Mouse (Mus musculus) limb, embryonic 10.5 days (tissue): ENCODE measurements at regions not wholly inside any gene's neighbourhood (a gene's known extent, or its start where the extent isn't known, plus 50 kb on each side); places are given as distances from the start of the nearest gene placed in this dataset.

Source experiments
- DNase-seq: peaks from one replicate; pipeline ENCODE4 v3.0.0-alpha.2; 2017; ENCODE audit warnings: low spot score
- H3K27ac ChIP-seq: fragments of 300-500 bp; sonication (generic); 2 replicates; pipeline ENCODE4 v1.5.1; 2016; ENCODE audit warnings: mild to moderate bottlenecking
- H3K27me3 ChIP-seq: fragments of 300-500 bp; sonication (generic); 2 replicates; pipeline ENCODE4 v1.6.1; 2016; ENCODE audit warnings: low read depth, mild to moderate bottlenecking; ENCODE audit not compliant: poor library complexity, severe bottlenecking
- H3K36me3 ChIP-seq: fragments of 300-500 bp; sonication (generic); 2 replicates; pipeline ENCODE4 v1.6.1; 2016; ENCODE audit warnings: mild to moderate bottlenecking, moderate library complexity
- H3K4me1 ChIP-seq: fragments of 300-500 bp; sonication (generic); 2 replicates; pipeline ENCODE4 v1.6.1; 2016
- H3K4me3 ChIP-seq: fragments of 300-500 bp; sonication (generic); 2 replicates; pipeline ENCODE4 v1.5.1; 2016; ENCODE audit warnings: mild to moderate bottlenecking, moderate library complexity
- H3K9me3 ChIP-seq: fragments of 300-500 bp; sonication (generic); replicated peaks from 2 replicates; pipeline ENCODE4 v1.6.1; 2016; ENCODE audit warnings: mild to moderate bottlenecking
- WGBS: fragments of 180-500 bp; shearing (Covaris S2); methylation state at CpG from one replicate; pipeline ENCODE4 v1.1.7; 2016; 5-methylcytosine and 5-hydroxymethylcytosine counted together

DNA sequence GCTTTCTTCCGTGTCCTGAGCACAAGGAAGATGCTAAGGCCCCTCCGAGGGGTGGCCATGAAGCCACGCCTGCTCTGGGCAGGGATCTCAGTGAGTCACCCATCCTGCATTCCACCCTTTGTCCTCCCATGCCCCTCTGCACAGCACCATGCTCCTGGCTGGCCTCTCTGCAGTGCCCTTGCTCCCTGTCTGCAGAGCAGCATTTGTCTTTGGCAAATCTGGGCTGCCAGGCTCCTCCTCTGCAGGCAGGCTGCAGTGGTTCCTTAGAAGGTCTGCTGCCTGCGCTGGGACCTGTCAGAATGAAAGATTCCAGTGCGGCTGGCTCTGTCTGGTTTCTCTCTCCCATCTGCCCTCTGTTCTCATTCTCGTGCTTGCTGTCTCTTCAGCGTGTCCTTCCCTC is 111.3 kb upstream of the Xcl1 start:
- peak; percentile 35 for DNase-seq
- H3K9me3 ChIP-seq = no peaks in the 10 kb centered on the region
- 7% methylated on average over 7 of the region's 7 CpGs for WGBS
- H3K4me3 ChIP-seq = no peak overlapping the region
- no peaks in the 10 kb centered on the region for H3K27me3 ChIP-seq
- peak overlapping the region; percentile 50; the same call in 1 of the 2 replicates for H3K27ac ChIP-seq
- H3K36me3 ChIP-seq = no peaks in the 10 kb centered on the region
- peaks cover 6% of the 10 kb centered on the region for H3K4me1 ChIP-seq

GRCm38 (mm10) chr1:165046056-165046455 is 110.7 kb upstream of the Xcl1 start:
- no peaks in the 10 kb centered on the region for H3K27me3 ChIP-seq
- no peak for DNase-seq
- H3K4me1 ChIP-seq = peaks cover 6% of the 10 kb centered on the region
- H3K9me3 ChIP-seq = no peaks in the 10 kb centered on the region
- no peak overlapping the region for H3K27ac ChIP-seq
- WGBS = 60% methylated on average over 4 of the region's 4 CpGs
- H3K36me3 ChIP-seq = no peaks in the 10 kb centered on the region
- no peak overlapping the region for H3K4me3 ChIP-seq

DNA sequence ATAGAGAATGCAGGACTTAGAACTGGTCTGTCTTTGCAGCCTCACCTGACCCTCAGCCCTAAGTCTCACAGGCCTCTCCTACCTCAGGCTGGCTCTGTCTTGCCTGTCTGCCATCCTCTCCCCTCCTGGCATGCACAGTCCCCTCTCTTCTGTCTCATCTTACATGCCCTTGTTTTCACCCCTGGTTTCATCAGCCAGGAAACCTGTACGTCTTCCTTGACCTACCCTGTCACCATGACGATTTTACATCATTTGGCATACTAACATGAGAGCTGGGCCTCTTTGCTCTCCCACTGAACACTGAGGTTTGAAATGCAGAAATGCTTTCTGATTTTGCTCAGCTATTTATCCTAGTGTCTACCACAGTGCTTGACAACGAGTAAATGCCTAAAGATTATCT is 108.0 kb upstream of the Xcl1 start:
- H3K4me1 ChIP-seq = peaks cover 6% of the 10 kb centered on the region
- H3K27ac ChIP-seq = no peak overlapping the region
- H3K27me3 ChIP-seq = no peaks in the 10 kb centered on the region
- no peak overlapping the region for H3K4me3 ChIP-seq
- no peaks in the 10 kb centered on the region for H3K36me3 ChIP-seq
- WGBS = 53% methylated on average over 3 of the region's 3 CpGs
- DNase-seq = no peak
- H3K9me3 ChIP-seq = no peaks in the 10 kb centered on the region

- no peak overlapping the region for H3K27ac ChIP-seq
- H3K36me3 ChIP-seq = no peaks in the 10 kb centered on the region
- no peaks in the 10 kb centered on the region for H3K27me3 ChIP-seq
- DNase-seq = no peak
- no peak overlapping the region for H3K4me3 ChIP-seq
- H3K9me3 ChIP-seq = no peaks in the 10 kb centered on the region
- 86% methylated on average over 2 of the region's 2 CpGs for WGBS
- peaks cover 6% of the 10 kb centered on the region for H3K4me1 ChIP-seq
Measured at GRCm38 (mm10) chr1:165042105-165042504, 106.8 kb upstream of the Xcl1 start.

DNA sequence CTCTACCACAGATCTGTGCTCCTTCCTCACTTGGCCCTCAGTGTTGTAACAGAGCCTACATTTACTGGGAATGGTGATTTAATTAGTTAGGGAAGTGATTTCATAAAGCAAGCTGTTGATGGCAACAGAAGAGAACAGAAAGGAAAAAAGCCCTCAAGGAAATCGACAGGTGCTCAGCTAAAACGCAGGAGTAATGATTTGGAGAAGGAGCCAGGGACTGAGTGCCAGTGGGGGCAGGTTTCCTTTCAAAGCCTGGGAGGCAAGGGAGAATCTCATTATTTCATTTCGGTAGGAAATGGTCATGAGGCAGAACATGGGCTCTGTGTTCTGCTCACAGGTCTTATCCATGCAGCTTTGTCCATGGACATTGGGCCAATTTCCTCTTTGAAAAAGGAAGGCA is 101.3 kb upstream of the Xcl1 start:
- Histone ChIP-seq H3K4me3 (no peak overlapping the region), H3K36me3 (no peaks in the 10 kb centered on the region), H3K4me1 (no peaks in the 10 kb centered on the region), H3K9me3 (no peaks in the 10 kb centered on the region), H3K27me3 (no peaks in the 10 kb centered on the region), H3K27ac (no peak overlapping the region)
- no peak for DNase-seq
- WGBS = 83% methylated on average over 3 of the region's 3 CpGs

DNA sequence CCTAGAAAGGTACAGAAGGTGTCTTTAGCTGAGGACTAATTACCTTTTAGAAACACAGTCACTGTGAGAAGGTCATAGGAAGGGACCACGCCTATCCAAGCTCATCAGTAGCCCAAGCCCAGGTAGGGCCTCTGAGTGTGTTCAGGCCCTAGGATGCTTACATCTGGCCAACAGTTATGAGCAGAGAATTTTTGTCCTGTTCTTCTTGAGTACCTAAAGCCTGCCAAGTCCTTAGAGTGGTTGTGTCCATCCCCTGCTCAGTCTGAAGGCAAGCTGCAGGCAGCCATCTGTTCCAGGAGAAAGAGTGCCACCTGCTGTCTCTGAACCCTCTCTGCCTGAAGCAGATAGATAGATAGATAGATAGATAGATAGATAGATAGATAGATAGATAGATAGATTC is 100.3 kb upstream of the Xcl1 start:
- Histone ChIP-seq H3K4me1 (no peaks in the 10 kb centered on the region), H3K27me3 (no peaks in the 10 kb centered on the region), H3K27ac (no peak overlapping the region), H3K9me3 (no peaks in the 10 kb centered on the region), H3K4me3 (no peak overlapping the region), H3K36me3 (no peaks in the 10 kb centered on the region)
- no peak for DNase-seq
- 81% methylated on average over 1 of the region's 1 CpGs for WGBS

GRCm38 (mm10) chr1:165020960-165021563 is 85.7 kb upstream of the Xcl1 start:
- H3K36me3 ChIP-seq = no peaks in the 10 kb centered on the region
- no peak overlapping the region for H3K4me3 ChIP-seq
- H3K9me3 ChIP-seq = no peaks in the 10 kb centered on the region
- H3K4me1 ChIP-seq = peaks cover 6% of the 10 kb centered on the region; the same call in 1 of the 2 replicates
- H3K27me3 ChIP-seq = no peaks in the 10 kb centered on the region
- no peak for DNase-seq
- 75% methylated on average over 10 of the region's 10 CpGs for WGBS
- no peak overlapping the region for H3K27ac ChIP-seq

GRCm38 (mm10) chr1:165018692-165019309 is 83.5 kb upstream of the Xcl1 start:
- DNase-seq = peak; percentile 58
- H3K27ac ChIP-seq = peak overlapping the region; percentile 66; the same call in 1 of the 2 replicates
- WGBS = 16% methylated on average over 16 of the region's 16 CpGs
- no peaks in the 10 kb centered on the region for H3K27me3 ChIP-seq
- no peaks in the 10 kb centered on the region for H3K9me3 ChIP-seq
- peak overlapping the region; percentile 49 for H3K4me3 ChIP-seq
- H3K36me3 ChIP-seq = no peaks in the 10 kb centered on the region
- H3K4me1 ChIP-seq = peaks cover 6% of the 10 kb centered on the region; the same call in 1 of the 2 replicates

GRCm38 (mm10) chr1:165018236-165018635 is 82.9 kb upstream of the Xcl1 start:
- Histone ChIP-seq H3K27me3 (no peaks in the 10 kb centered on the region), H3K4me1 (peaks cover 6% of the 10 kb centered on the region; the same call in 1 of the 2 replicates), H3K36me3 (no peaks in the 10 kb centered on the region), H3K4me3 (no peak overlapping the region), H3K9me3 (no peaks in the 10 kb centered on the region), H3K27ac (no peak overlapping the region)
- WGBS = 95% methylated on average over 4 of the region's 4 CpGs
- DNase-seq = no peak

GRCm38 (mm10) chr1:165017793-165018192 is 82.5 kb upstream of the Xcl1 start:
- peaks cover 6% of the 10 kb centered on the region; the same call in 1 of the 2 replicates for H3K4me1 ChIP-seq
- H3K36me3 ChIP-seq = no peaks in the 10 kb centered on the region
- no peaks in the 10 kb centered on the region for H3K9me3 ChIP-seq
- 92% methylated on average over 6 of the region's 6 CpGs for WGBS
- no peak for DNase-seq
- no peak overlapping the region for H3K27ac ChIP-seq
- no peaks in the 10 kb centered on the region for H3K27me3 ChIP-seq
- no peak overlapping the region for H3K4me3 ChIP-seq

DNA sequence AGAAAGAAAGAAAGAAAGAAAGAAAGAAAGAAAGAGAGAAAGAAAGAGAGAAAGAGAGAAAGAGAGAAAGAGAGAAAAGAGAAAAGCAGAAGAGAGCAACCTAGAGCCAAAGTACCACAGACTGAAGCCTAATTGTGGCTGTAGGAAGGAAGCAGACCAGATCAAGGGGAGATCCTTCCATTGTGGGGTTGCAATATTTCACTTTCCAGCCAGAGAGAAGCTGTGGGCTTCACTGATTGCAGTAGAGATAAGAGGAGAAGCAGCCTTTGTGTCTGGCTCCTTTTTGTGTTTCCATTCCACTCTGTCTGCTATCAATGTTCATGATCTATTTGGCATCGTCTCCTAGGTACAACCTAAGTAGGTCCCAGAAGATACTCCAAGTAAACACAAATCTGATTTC is 79.0 kb upstream of the Xcl1 start:
- Histone ChIP-seq H3K27me3 (no peaks in the 10 kb centered on the region), H3K27ac (no peak overlapping the region), H3K4me3 (no peak overlapping the region), H3K9me3 (no peaks in the 10 kb centered on the region), H3K4me1 (no peaks in the 10 kb centered on the region), H3K36me3 (no peaks in the 10 kb centered on the region)
- DNase-seq = no peak
- 64% methylated on average over 1 of the region's 1 CpGs for WGBS

DNA sequence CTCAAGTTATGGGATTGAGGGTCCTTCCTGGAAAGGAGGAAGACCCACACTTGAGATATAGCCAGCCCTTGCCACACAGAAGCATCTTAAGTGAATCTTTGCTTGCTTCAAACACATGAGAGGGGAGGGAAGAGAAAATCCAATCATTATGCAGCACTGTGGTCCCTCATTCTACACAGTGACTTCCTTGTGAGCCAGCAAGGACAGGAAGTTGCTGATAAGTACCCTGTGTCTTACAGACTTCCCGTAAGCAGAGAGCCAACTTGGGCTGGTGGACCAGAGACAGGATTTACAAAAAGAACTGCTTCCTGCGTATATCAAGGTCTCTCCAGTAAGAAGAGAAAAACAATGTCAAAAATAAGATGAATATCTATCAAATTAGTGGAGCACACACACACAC is 78.1 kb upstream of the Xcl1 start:
- WGBS = 80% methylated on average over 2 of the region's 2 CpGs
- no peak for DNase-seq
- H3K36me3 ChIP-seq = no peaks in the 10 kb centered on the region
- no peak overlapping the region for H3K4me3 ChIP-seq
- no peak overlapping the region for H3K27ac ChIP-seq
- no peaks in the 10 kb centered on the region for H3K9me3 ChIP-seq
- no peaks in the 10 kb centered on the region for H3K4me1 ChIP-seq
- no peaks in the 10 kb centered on the region for H3K27me3 ChIP-seq

DNA sequence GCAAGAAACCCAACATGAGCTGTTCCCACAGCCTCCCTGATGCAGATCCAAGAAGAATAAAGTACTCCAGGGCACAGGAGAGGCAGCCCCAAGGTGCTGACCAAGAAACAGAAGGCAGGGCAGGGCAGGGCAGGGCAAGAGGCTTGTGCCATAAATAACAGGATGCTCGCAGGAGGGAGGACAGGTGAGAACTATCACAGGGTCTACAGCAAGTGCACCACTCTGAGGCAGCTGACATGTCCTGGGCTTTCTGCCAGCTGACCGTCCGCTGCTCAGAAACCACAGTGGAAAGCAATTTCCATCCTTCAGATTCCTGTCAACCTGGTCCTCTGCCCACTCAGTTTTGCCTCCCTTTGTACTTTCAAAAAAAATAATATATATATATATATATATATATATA is 77.0 kb upstream of the Xcl1 start:
- Histone ChIP-seq H3K27ac (no peak overlapping the region), H3K4me3 (no peak overlapping the region), H3K9me3 (no peaks in the 10 kb centered on the region), H3K4me1 (no peaks in the 10 kb centered on the region), H3K27me3 (no peaks in the 10 kb centered on the region), H3K36me3 (no peaks in the 10 kb centered on the region)
- DNase-seq = no peak
- WGBS = 80% methylated on average over 3 of the region's 3 CpGs

DNA sequence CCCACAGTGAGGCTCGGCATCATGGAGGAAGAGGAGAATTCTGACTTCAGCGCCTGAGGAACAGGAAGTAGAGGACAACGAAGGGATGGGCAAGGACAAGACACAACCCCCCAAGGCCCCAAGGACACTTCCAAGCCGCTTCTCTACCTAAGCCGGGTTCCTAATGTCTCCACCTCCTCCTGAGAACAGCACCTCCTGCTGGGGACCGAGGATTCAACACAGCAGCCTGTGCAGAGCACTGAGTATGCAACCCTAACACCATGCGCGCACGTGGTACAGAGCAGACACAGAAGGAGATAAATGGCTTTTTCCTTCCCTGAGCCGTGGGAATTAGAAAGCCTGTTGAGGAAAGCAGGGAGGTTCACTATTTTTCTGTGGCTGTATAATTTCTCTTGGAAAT is 64.2 kb upstream of the Xcl1 start:
- Histone ChIP-seq H3K36me3 (no peaks in the 10 kb centered on the region), H3K4me3 (no peak overlapping the region)
- WGBS = 66% methylated on average over 10 of the region's 10 CpGs

More for the DNA sequence above, 64.2 kb upstream of the Xcl1 start:
- H3K4me1 ChIP-seq = no peaks in the 10 kb centered on the region
- H3K9me3 ChIP-seq = no peaks in the 10 kb centered on the region
- H3K27ac ChIP-seq = no peak overlapping the region
- DNase-seq = peak; percentile 34
- H3K27me3 ChIP-seq = no peaks in the 10 kb centered on the region
